Mouse (Mus musculus) CD8-positive naive resting alpha-beta T cell, adult 57 days (primary cell): ENCODE measurements around the gene Olfr1437. TPM values are rescaled to one million over a fixed set of nuclear protein-coding genes. Genes with fewer than 3 reads are reported as not detected.

ENCODE experiments used
- total RNA-seq: library from RNA; stranded (reverse); gene quantifications from one replicate; pipeline ENCODE4 v1.2.4, GENCODE M21; 2023

Olfr1437 gene
- not detected for total RNA-seq

GRCm38 (mm10) chr19:12325001-12325400, at the start of gene Olfr1437:
Gene Olfr1437 (minus strand): TSS chr19:12325101.

GRCm38 (mm10) chr19:12335810-12336209, 10.9 kb upstream of the Olfr1437 start, which contains the start of gene Olfr1438-ps1:
Gene Olfr1438-ps1 (minus strand): TSS chr19:12335910.

GRCm38 (mm10) chr19:12299030-12299429, 25.9 kb downstream of the Olfr1437 start, which contains the start of gene Olfr1436:
Gene Olfr1436 (minus strand): TSS chr19:12299130.

GRCm38 (mm10) chr19:12279554-12279953, 45.3 kb downstream of the Olfr1437 start, which contains the start of gene Olfr1434:
Gene Olfr1434 (plus strand): TSS chr19:12279854.

Other genes with a start within 250 kb of the Olfr1437 start
- gene Olfr1425, start 247.4 kb downstream of the Olfr1437 start, total RNA-seq = not detected
- not detected for gene Olfr1426, start 233.1 kb downstream of the Olfr1437 start, total RNA-seq
- gene Olfr1427, start 221.8 kb downstream of the Olfr1437 start, total RNA-seq = not detected
- not detected for gene Olfr1428, start 209.2 kb downstream of the Olfr1437 start, total RNA-seq
- gene Olfr76, start 201.9 kb downstream of the Olfr1437 start, total RNA-seq = not detected
- not detected for gene Olfr1555-ps1, start 155.0 kb downstream of the Olfr1437 start, total RNA-seq
- not detected for gene Olfr1431, start 124.5 kb downstream of the Olfr1437 start, total RNA-seq
- gene Olfr1432, start 92.5 kb downstream of the Olfr1437 start, total RNA-seq = not detected
- gene Olfr262, start 83.4 kb downstream of the Olfr1437 start, total RNA-seq = not detected
- gene Olfr235, start 64.1 kb downstream of the Olfr1437 start, total RNA-seq = not detected
- not detected for gene Olfr1434, start 45.2 kb downstream of the Olfr1437 start, total RNA-seq
- gene Olfr1436, start 26.0 kb downstream of the Olfr1437 start, total RNA-seq = not detected
- not detected for gene Olfr1438-ps1, start 10.8 kb upstream of the Olfr1437 start, total RNA-seq
- not detected for gene Olfr1440, start 62.2 kb upstream of the Olfr1437 start, total RNA-seq
- gene Olfr1441, start 92.3 kb upstream of the Olfr1437 start, total RNA-seq = not detected
- gene Pfpl, start 102.8 kb upstream of the Olfr1437 start, total RNA-seq = not detected
- 15.2 TPM for gene Mpeg1, start 135.7 kb upstream of the Olfr1437 start, total RNA-seq
- 6.8 TPM for gene Dtx4, start 176.4 kb upstream of the Olfr1437 start, total RNA-seq
- gene Fam111a, start 220.6 kb upstream of the Olfr1437 start, total RNA-seq = 27.1 TPM